Mouse (Mus musculus): ENCODE measurements around the gene Tnni1. TPM values are rescaled to one million over a fixed set of nuclear protein-coding genes. Genes with fewer than 3 reads are reported as not detected.

Gene Tnni1
- total RNA-seq, 2 experiments from 2014 or later = 2.5 to 3.4 TPM

- intact Hi-C loops (cut with DNase I) = no loop called here
- DNase-seq (ENCODE audit: low spot score in 2 of 2) = no peak
Observed at GRCm38 (mm10) chr1:135857137-135857775, 78.0 kb downstream of the Tnni1 start.

- intact Hi-C loops (cut with DNase I) = no loop called here
- DNase-seq (ENCODE audit: low spot score in 2 of 2) = no peak
Observed at GRCm38 (mm10) chr1:135858533-135858932, 79.3 kb downstream of the Tnni1 start.

Other genes starting within 250 kb of the Tnni1 start
- 10 to 100 TPM; 70.1 to 71.4 TPM for gene Nav1, start 172.1 kb upstream of the Tnni1 start, total RNA-seq (2021)
- 100 to 1,000 TPM; 179 to 206 TPM for gene Csrp1, start 59.4 kb upstream of the Tnni1 start, total RNA-seq (2021)
- 10 to 100 TPM; 20.0 to 20.3 TPM for gene Phlda3, start 13.3 kb upstream of the Tnni1 start, total RNA-seq (2021)
- gene Lad1, start 39.2 kb downstream of the Tnni1 start, total RNA-seq (2021) = 1 to 10 TPM; 1.1 TPM
- 1 to 10 TPM; 3.9 to 6.3 TPM for gene Tnnt2, start 56.9 kb downstream of the Tnni1 start, total RNA-seq (2021)
- under 1 TPM; 0.21 to 0.50 TPM for gene Pkp1, start 139.8 kb downstream of the Tnni1 start, total RNA-seq (2021)
- 10 to 100 TPM in 1 of 2 experiments, 1 to 10 TPM in 1; 9.2 to 11.4 TPM for gene Igfn1, start 226.9 kb downstream of the Tnni1 start, total RNA-seq (2021)
- gene Tmem9, start 228.7 kb downstream of the Tnni1 start, total RNA-seq (2021) = 10 to 100 TPM; 63.3 to 65.0 TPM

Data from left cerebral cortex, postnatal 25 days (tissue).